Mouse (Mus musculus) ES-E14 (cell line): ENCODE measurements around the gene Erc2. TPM values are rescaled to one million over a fixed set of nuclear protein-coding genes. Genes with fewer than 3 reads are reported as not detected.

Experiments used
- DNase-seq: peaks from one replicate; pipeline ENCODE4 v3.0.0-alpha.2; 2013; ENCODE audit warnings: low read depth, low spot score
- H3K27ac ChIP-seq: 2 replicates; pipeline ENCODE4 v1.5.1; 2012; ENCODE audit warnings: low read depth, mild to moderate bottlenecking, low read length, moderate library complexity, mixed read lengths; ENCODE audit not compliant: poor library complexity, insufficient read depth, severe bottlenecking
- H3K36me3 ChIP-seq: 2 replicates; pipeline ENCODE4 v1.6.1; 2012; ENCODE audit warnings: mild to moderate bottlenecking, low read length, moderate library complexity, mixed read lengths; ENCODE audit not compliant: control insufficient read depth, poor library complexity, insufficient read depth, severe bottlenecking
- H3K4me1 ChIP-seq, 2 experiments: fragments of 150-350 bp in 1 of 2; sonication (generic) in 1 of 2; 2 replicates each; pipeline ENCODE4 v1.6.1; 2012; ENCODE audit warnings: low read length in 2 of 2, mild to moderate bottlenecking in 1 of 2, mixed read lengths in 1 of 2; ENCODE audit not compliant: control insufficient read depth in 2 of 2, insufficient read depth in 2 of 2, poor library complexity in 1 of 2
- H3K4me3 ChIP-seq, 2 experiments: fragments of 150-350 bp in 1 of 2; sonication (generic) in 1 of 2; 2 replicates each; pipeline ENCODE4 v1.5.1; 2012; ENCODE audit warnings: low read length in 2 of 2, low read depth in 1 of 2, mild to moderate bottlenecking in 1 of 2, mixed read lengths in 1 of 2; ENCODE audit not compliant: insufficient read depth in 1 of 2, poor library complexity in 1 of 2, severe bottlenecking in 1 of 2
- H3K9ac ChIP-seq: 2 replicates; pipeline ENCODE4 v1.6.1; 2012; ENCODE audit warnings: low read depth, mild to moderate bottlenecking, low read length, mixed read lengths; ENCODE audit not compliant: poor library complexity, insufficient read depth, severe bottlenecking
- H3K9me3 ChIP-seq: fragments of 150-350 bp; sonication (generic); 2 replicates; pipeline ENCODE4 v1.6.1; 2012; ENCODE audit warnings: low read depth, mild to moderate bottlenecking, low read length; ENCODE audit not compliant: control insufficient read depth, insufficient read depth
- CHD2 ChIP-seq: IDR thresholded peaks from 2 replicates; pipeline ENCODE4 v1.6.1; 2014; ENCODE audit warnings: mild to moderate bottlenecking, low read depth, low read length, inconsistent platforms
- HCFC1 ChIP-seq: IDR thresholded peaks from 2 replicates; pipeline ENCODE4 v1.6.1; 2012; ENCODE audit warnings: low read length, inconsistent platforms, borderline replicate concordance; ENCODE audit not compliant: insufficient read depth
- MAFK ChIP-seq: IDR thresholded peaks from 2 replicates; pipeline ENCODE4 v1.6.1; 2014; ENCODE audit warnings: mild to moderate bottlenecking, low read depth, low read length, inconsistent platforms; ENCODE audit not compliant: insufficient read depth
- ZC3H11A ChIP-seq: IDR thresholded peaks from 2 replicates; pipeline ENCODE4 v1.6.1; 2012; ENCODE audit warnings: low read depth, mild to moderate bottlenecking, inconsistent platforms, low read length, borderline replicate concordance
- ZNF384 ChIP-seq: IDR thresholded peaks from 2 replicates; pipeline ENCODE4 v1.6.1; 2012; ENCODE audit warnings: low read depth, low read length, inconsistent platforms
- in situ Hi-C, 2 experiments: fragments of 600-800 bp; cut with MboI; formaldehyde crosslinking; loops; one replicate each; pipeline ENCODE4 v1.15.1; 2025; ENCODE audit warnings: low sequenced_read_pairs in 2 of 2, inconsistent platforms in 1 of 2; ENCODE audit not compliant: unreplicated experiment in 2 of 2
- total RNA-seq: library from RNA; depleted of rRNA; stranded (reverse); fragments of 300-350 nt; gene quantifications from 2 replicates; pipeline ENCODE4 v1.2.3, GENCODE M21; 2012

Erc2 gene
- total RNA-seq, 1 experiment: 9.1 TPM

DNA sequence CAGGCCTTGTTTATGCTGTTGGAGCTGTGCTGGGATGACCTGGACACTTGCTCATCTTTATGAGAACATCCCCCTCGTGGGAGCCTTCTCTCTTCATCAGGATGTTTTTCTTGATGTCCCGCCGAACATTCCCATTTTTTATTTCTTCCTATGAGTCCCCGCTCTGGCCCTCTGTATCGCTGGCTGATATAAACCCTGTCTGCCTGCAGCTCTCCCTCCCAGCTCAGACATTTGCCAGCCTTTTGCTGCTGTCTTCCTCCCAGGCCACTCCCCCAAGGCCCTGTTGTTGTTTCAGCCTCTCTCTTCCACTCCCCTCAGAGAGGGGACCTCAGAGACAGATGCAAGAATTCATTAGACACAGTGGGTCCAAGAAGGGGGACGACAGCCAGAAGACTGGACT, 823.5 kb downstream of the Erc2 start:
- Histone ChIP-seq H3K9me3 (no peaks in the 10 kb centered on the region), H3K4me1 (no peaks in the 10 kb centered on the region), H3K4me3 (no peak overlapping the region), H3K36me3 (no peaks in the 10 kb centered on the region), H3K27ac (no peak overlapping the region), H3K9ac (no peak overlapping the region)
- no peak for DNase-seq
- TF ChIP-seq CHD2: no peak
- TF ChIP-seq MAFK: no peak
- no peak for TF ChIP-seq ZC3H11A
- no peak for TF ChIP-seq HCFC1
- no peak for TF ChIP-seq ZNF384
- in situ Hi-C loops: no loop called here

DNA sequence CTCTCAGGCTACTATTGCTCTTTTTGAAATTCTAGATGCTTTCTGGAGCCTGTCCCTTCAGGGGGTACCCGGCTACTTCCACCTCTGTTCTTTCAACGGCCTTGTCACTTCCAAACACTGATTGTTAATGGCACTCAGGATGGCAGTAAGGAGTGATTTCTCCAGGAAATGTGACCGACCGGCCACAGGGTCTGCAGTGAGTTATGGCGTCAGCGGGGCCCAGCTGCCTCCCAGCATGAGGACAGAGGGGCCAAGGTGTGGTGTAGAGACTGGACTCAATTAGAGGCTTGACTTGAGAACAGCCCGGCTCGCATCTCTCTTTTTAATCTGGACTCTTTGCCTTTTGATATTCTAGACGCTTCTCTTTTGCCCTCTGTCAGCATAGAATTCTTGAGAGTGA, 829.5 kb downstream of the Erc2 start:
- Histone ChIP-seq H3K4me1 (peaks cover 0 to 2% of the 10 kb centered on the region in 2 experiments; a peak in 1 of 4 replicates), H3K9ac (no peak overlapping the region), H3K4me3 (no peak overlapping the region), H3K27ac (no peak overlapping the region), H3K36me3 (no peaks in the 10 kb centered on the region), H3K9me3 (no peaks in the 10 kb centered on the region)
- TF ChIP-seq ZNF384: no peak
- no peak for DNase-seq
- in situ Hi-C loops: no loop called here

DNA sequence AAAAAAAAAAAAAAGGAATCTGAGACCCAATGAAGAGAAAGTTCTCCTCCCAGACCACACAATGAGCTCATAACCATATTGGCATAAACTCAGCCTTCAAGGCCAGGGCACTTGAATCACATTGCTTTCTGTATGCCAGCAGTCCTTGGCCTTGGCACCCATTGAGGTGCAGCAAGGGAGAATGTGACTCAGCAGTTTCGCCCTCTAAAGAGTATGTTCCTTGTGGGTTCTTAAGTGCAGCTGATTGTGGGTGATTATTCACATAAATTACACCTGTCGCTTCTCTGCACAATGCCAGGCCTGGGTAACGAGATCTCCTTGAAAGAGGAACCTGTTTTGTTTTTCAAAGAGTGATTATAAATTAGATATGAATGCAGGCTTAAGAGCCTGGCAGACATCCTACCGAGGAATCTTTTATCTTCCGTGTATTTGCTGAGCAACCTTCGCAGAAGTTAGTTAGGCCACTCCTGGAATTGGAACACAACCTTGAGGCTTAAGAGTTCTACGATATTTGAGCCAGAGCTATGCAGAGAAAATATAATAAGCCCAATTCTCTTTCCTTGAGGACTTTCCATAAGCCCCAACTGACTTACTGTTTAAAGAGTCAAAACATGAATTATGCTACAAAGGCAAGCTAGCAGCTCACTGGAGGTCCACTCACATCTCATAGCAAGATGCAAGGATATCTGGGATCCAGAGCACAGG, 834.3 kb downstream of the Erc2 start:
- TF ChIP-seq ZC3H11A (no peak), ZNF384 (no peak), CHD2 (no peak), HCFC1 (no peak), MAFK (no peak)
- Histone ChIP-seq H3K4me1 (peaks cover 0 to 4% of the 10 kb centered on the region in 2 experiments; a peak in 2 of 4 replicates), H3K9ac (no peak overlapping the region), H3K9me3 (no peaks in the 10 kb centered on the region), H3K27ac (no peak overlapping the region), H3K36me3 (no peaks in the 10 kb centered on the region), H3K4me3 (no peak overlapping the region)
- in situ Hi-C loops: no loop called here
- DNase-seq: no peak

DNA sequence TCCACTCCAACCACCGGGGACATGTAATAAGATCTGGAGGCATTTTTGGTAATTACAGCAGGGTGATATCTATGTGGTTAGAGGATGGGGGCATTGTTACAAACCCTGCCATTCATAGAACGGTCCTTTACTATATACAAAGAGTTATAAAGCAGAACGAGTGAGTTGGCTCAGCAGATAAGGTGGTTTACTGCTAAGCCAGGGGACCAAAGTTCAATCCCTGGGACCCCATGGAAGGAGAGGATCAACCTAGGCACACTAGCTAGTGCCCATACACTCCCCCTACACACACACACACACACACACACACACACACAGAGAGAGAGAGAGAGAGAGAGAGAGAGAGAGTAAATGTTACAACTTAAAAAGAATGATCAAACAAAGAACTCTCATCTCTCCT, 835.2 kb downstream of the Erc2 start:
- Histone ChIP-seq H3K4me1 (peaks cover 0 to 4% of the 10 kb centered on the region in 2 experiments; a peak in 2 of 4 replicates), H3K4me3 (no peak overlapping the region), H3K27ac (no peak overlapping the region), H3K9ac (no peak overlapping the region), H3K9me3 (no peaks in the 10 kb centered on the region), H3K36me3 (no peaks in the 10 kb centered on the region)
- no peak for DNase-seq
- TF ChIP-seq ZC3H11A (no peak), MAFK (no peak), CHD2 (no peak)
- in situ Hi-C loops: no loop called here

DNA sequence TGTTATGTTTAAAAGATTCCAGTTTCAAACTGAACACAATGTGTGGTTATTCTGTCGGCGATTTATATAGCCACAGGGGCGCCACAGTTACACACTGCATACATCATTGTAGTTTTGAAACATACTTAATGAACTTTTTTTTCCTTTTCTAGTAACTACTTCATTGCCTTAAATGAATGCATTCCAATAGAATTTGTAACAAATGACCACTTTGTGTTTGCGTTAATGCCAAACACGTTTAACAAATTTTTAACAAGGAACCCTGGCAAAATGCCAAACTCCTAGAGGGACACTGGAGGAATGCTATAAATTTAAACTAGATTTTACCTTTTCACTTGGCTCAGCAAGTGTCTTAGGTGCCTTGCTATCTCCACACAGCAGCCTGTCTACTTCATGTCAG, 845.7 kb downstream of the Erc2 start:
- in situ Hi-C loops: no loop called here
- H3K4me1 ChIP-seq: 0 out of 4 replicates have a peak, but pooled peaks cover 0 to 2% of the 10 kb centered on the region in 2 experiments
- no peaks in the 10 kb centered on the region for H3K36me3 ChIP-seq
- no peak for DNase-seq
- H3K27ac ChIP-seq: no peak overlapping the region
- no peaks in the 10 kb centered on the region for H3K9me3 ChIP-seq
- H3K4me3 ChIP-seq: no peak overlapping the region
- H3K9ac ChIP-seq: no peak overlapping the region
- no peak for TF ChIP-seq HCFC1
